Mouse (Mus musculus): ENCODE data around the gene Pecam1. TPM values are rescaled to one million over a fixed set of nuclear protein-coding genes. Genes with fewer than 3 reads are reported as not detected.

Gene Pecam1
- polyA plus RNA-seq, 1 experiment: 0.15 TPM

DNA sequence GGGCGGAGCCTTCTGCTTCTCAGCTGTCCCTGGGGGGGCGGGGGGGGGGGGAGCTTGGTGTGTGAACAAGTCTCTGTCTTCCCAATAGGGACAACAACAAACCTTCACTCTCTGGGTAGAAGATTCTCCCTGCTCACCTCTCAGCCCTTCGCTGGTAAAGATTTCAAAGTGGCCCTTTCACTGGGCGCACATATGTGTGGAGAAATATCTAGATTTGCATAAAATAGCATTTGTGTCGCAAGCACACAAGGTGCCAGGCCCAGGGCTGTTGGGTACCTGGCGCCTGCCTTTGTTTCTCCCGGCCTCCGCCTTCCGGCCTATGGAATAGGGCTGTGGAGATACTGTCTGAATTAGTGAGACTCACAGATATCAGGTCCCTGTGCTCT, 12.4 kb upstream of the Pecam1 start:
- no peaks in the 10 kb centered on the region for H3K79me2 ChIP-seq (ENCODE audit: control insufficient read depth, insufficient read depth)
- no peaks in the 10 kb centered on the region for H3K27me3 ChIP-seq (ENCODE audit: control insufficient read depth, insufficient read depth, insufficient read length)
- no peak overlapping the region for H3ac ChIP-seq (ENCODE audit: control insufficient read depth, insufficient read length, low read depth)
- H3K79me3 ChIP-seq (ENCODE audit: low read depth): no peaks in the 10 kb centered on the region
- peaks cover 30% of the 10 kb centered on the region for H3K36me3 ChIP-seq (ENCODE audit: control insufficient read depth, insufficient read depth)
- no peak overlapping the region for H3K4me3 ChIP-seq (ENCODE audit: insufficient read depth, poor library complexity, severe bottlenecking)
- TF ChIP-seq CTCF (IDR thresholded peaks at IDR 0.05; ENCODE audit: control insufficient read depth, insufficient read depth, insufficient read length) (no peak), MYOG (IDR thresholded peaks at IDR 0.05; ENCODE audit: control insufficient read depth, extremely low read depth, insufficient read length) (no peak)

GRCm38 (mm10) chr11:106762139-106762799, 11.8 kb upstream of the Pecam1 start:
- Histone ChIP-seq H3K79me3 (ENCODE audit: low read depth) (no peaks in the 10 kb centered on the region), H3K4me3 (ENCODE audit: insufficient read depth, poor library complexity, severe bottlenecking) (no peak overlapping the region), H3K79me2 (ENCODE audit: control insufficient read depth, insufficient read depth) (no peaks in the 10 kb centered on the region), H3ac (ENCODE audit: control insufficient read depth, insufficient read length, low read depth) (no peak overlapping the region), H3K36me3 (ENCODE audit: control insufficient read depth, insufficient read depth) (peaks cover 25% of the 10 kb centered on the region), H3K27me3 (ENCODE audit: control insufficient read depth, insufficient read depth, insufficient read length) (no peaks in the 10 kb centered on the region)
- TF ChIP-seq MYOD1 (IDR thresholded peaks at IDR 0.05; ENCODE audit: control insufficient read depth, insufficient read length, low read depth) (no peak), MAX (IDR thresholded peaks at IDR 0.05) (no peak), CTCF (IDR thresholded peaks at IDR 0.05; ENCODE audit: control insufficient read depth, insufficient read depth, insufficient read length) (no peak), CEBPB (IDR thresholded peaks at IDR 0.05; ENCODE audit: low read depth) (no peak), USF1 (IDR thresholded peaks at IDR 0.05; ENCODE audit: low read depth) (no peak)

GRCm38 (mm10) chr11:106760511-106760910, 10.1 kb upstream of the Pecam1 start:
- H3K79me2 ChIP-seq (ENCODE audit: control insufficient read depth, insufficient read depth): no peaks in the 10 kb centered on the region
- no peaks in the 10 kb centered on the region for H3K27me3 ChIP-seq (ENCODE audit: control insufficient read depth, insufficient read depth, insufficient read length)
- TF ChIP-seq CEBPB (IDR thresholded peaks at IDR 0.05; ENCODE audit: low read depth) (no peak), CTCF (IDR thresholded peaks at IDR 0.05; ENCODE audit: control insufficient read depth, insufficient read depth, insufficient read length) (no peak), MAX (IDR thresholded peaks at IDR 0.05) (no peak), MYOG (IDR thresholded peaks at IDR 0.05; ENCODE audit: control insufficient read depth, extremely low read depth, insufficient read length) (no peak), USF1 (IDR thresholded peaks at IDR 0.05; ENCODE audit: low read depth) (no peak), FOSL1 (IDR thresholded peaks at IDR 0.05; ENCODE audit: insufficient read depth, low read length, poor library complexity, severe bottlenecking) (no peak), MYOD1 (IDR thresholded peaks at IDR 0.05; ENCODE audit: control insufficient read depth, insufficient read length, low read depth) (no peak)
- H3ac ChIP-seq (ENCODE audit: control insufficient read depth, insufficient read length, low read depth): no peak overlapping the region
- H3K79me3 ChIP-seq (ENCODE audit: low read depth): no peaks in the 10 kb centered on the region
- H3K36me3 ChIP-seq (ENCODE audit: control insufficient read depth, insufficient read depth): peaks cover 11% of the 10 kb centered on the region
- H3K4me3 ChIP-seq (ENCODE audit: insufficient read depth, poor library complexity, severe bottlenecking): no peak overlapping the region

- H3K79me2 ChIP-seq (ENCODE audit: control insufficient read depth, insufficient read depth): no peaks in the 10 kb centered on the region
- no peak overlapping the region for H3ac ChIP-seq (ENCODE audit: control insufficient read depth, insufficient read length, low read depth)
- TF ChIP-seq MAX (IDR thresholded peaks at IDR 0.05) (no peak), USF1 (IDR thresholded peaks at IDR 0.05; ENCODE audit: low read depth) (no peak), MYOG (IDR thresholded peaks at IDR 0.05; ENCODE audit: control insufficient read depth, extremely low read depth, insufficient read length) (no peak), MYOD1 (IDR thresholded peaks at IDR 0.05; ENCODE audit: control insufficient read depth, insufficient read length, low read depth) (no peak), CTCF (IDR thresholded peaks at IDR 0.05; ENCODE audit: control insufficient read depth, insufficient read depth, insufficient read length) (no peak), FOSL1 (IDR thresholded peaks at IDR 0.05; ENCODE audit: insufficient read depth, low read length, poor library complexity, severe bottlenecking) (no peak), CEBPB (IDR thresholded peaks at IDR 0.05; ENCODE audit: low read depth) (no peak)
- H3K27me3 ChIP-seq (ENCODE audit: control insufficient read depth, insufficient read depth, insufficient read length): no peaks in the 10 kb centered on the region
- H3K79me3 ChIP-seq (ENCODE audit: low read depth): no peaks in the 10 kb centered on the region
- no peak overlapping the region for H3K4me3 ChIP-seq (ENCODE audit: insufficient read depth, poor library complexity, severe bottlenecking)
- no peaks in the 10 kb centered on the region for H3K36me3 ChIP-seq (ENCODE audit: control insufficient read depth, insufficient read depth)
Measured at GRCm38 (mm10) chr11:106759028-106759427, 8.6 kb upstream of the Pecam1 start.

GRCm38 (mm10) chr11:106755583-106755982, 5.2 kb upstream of the Pecam1 start:
- Histone ChIP-seq H3K79me3 (ENCODE audit: low read depth) (no peaks in the 10 kb centered on the region), H3K4me3 (ENCODE audit: insufficient read depth, poor library complexity, severe bottlenecking) (no peak overlapping the region), H3K36me3 (ENCODE audit: control insufficient read depth, insufficient read depth) (no peaks in the 10 kb centered on the region), H3ac (ENCODE audit: control insufficient read depth, insufficient read length, low read depth) (no peak overlapping the region), H3K27me3 (ENCODE audit: control insufficient read depth, insufficient read depth, insufficient read length) (no peaks in the 10 kb centered on the region), H3K79me2 (ENCODE audit: control insufficient read depth, insufficient read depth) (no peaks in the 10 kb centered on the region)
- TF ChIP-seq MYOD1 (IDR thresholded peaks at IDR 0.05; ENCODE audit: control insufficient read depth, insufficient read length, low read depth) (no peak), CTCF (IDR thresholded peaks at IDR 0.05; ENCODE audit: control insufficient read depth, insufficient read depth, insufficient read length) (no peak), MAX (IDR thresholded peaks at IDR 0.05) (no peak), MYOG (IDR thresholded peaks at IDR 0.05; ENCODE audit: control insufficient read depth, extremely low read depth, insufficient read length) (no peak), CEBPB (IDR thresholded peaks at IDR 0.05; ENCODE audit: low read depth) (no peak), USF1 (IDR thresholded peaks at IDR 0.05; ENCODE audit: low read depth) (no peak), FOSL1 (IDR thresholded peaks at IDR 0.05; ENCODE audit: insufficient read depth, low read length, poor library complexity, severe bottlenecking) (no peak)

DNA sequence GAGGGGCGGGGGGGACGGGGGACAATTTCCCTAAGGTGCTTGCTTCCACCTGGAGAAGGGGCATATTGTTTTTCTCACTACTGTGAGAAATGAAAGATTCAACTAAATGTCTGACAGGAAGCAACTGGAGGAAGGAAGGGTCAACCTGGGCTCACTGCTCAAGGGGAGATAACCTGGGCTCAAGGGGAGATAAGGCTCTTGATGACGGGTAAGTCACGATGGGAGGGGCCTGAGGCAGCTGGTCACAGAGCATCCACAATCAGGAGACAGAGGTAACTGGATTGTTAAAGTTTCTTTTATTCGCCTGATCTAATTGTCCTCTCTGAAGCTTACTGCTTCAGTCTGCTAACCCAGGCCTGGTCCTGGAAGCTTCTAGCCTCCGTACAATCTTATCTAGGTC, 2.9 kb upstream of the Pecam1 start:
- no peaks in the 10 kb centered on the region for H3K79me2 ChIP-seq (ENCODE audit: control insufficient read depth, insufficient read depth)
- H3K27me3 ChIP-seq (ENCODE audit: control insufficient read depth, insufficient read depth, insufficient read length): no peaks in the 10 kb centered on the region
- H3K79me3 ChIP-seq (ENCODE audit: low read depth): no peaks in the 10 kb centered on the region
- no peak overlapping the region for H3K4me3 ChIP-seq (ENCODE audit: insufficient read depth, poor library complexity, severe bottlenecking)
- no peak overlapping the region for H3ac ChIP-seq (ENCODE audit: control insufficient read depth, insufficient read length, low read depth)
- no peak for TF ChIP-seq USF1 (IDR thresholded peaks at IDR 0.05; ENCODE audit: low read depth)
- no peak for TF ChIP-seq MYOG (IDR thresholded peaks at IDR 0.05; ENCODE audit: control insufficient read depth, extremely low read depth, insufficient read length)
- no peak for TF ChIP-seq FOSL1 (IDR thresholded peaks at IDR 0.05; ENCODE audit: insufficient read depth, low read length, poor library complexity, severe bottlenecking)
- no peaks in the 10 kb centered on the region for H3K36me3 ChIP-seq (ENCODE audit: control insufficient read depth, insufficient read depth)

Data from C2C12 (cell line).